In the genomic region with DNA sequence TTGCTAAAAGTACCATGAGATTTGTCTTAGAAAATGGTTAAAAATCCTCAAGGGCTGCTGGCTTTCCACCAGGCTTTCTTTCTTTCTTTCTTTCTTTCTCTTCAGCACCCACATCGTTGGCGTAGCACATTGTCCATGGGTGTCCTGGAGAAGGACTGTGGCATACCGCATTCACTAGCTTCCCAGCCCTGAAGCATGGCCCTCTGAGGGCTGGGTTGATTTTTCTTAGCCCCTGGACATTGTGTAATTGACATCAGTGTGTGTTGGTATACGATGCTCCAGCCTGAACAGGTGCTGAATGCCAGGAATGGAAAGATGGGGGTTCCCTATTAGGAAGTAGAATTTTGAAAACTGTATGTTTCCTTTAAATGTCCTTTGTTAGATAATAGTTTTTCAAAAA, we compare ENCODE assay signal across 25 mouse cellular contexts. TPM values are rescaled to one million over a fixed set of nuclear protein-coding genes. Genes with fewer than 3 reads are reported as not detected.
DNase-seq lines count a peak whose midpoint lies in the region; ATAC-seq and TF ChIP-seq lines count a peak whose summit lies in the region.
"Had no signal": no experiment of that assay in that cellular context is flagged by ENCODE, and none has a peak within 500 bp of the region (broad histone marks: within the 10 kb centered on the region; RNA-seq: fewer than 3 reads in every experiment).

No protein-coding gene starts in this region.

- H3K4me3 ChIP-seq in forebrain, embryonic 10.5 days = no peak overlapping the region
- no peak overlapping the region for H3K4me3 ChIP-seq in forebrain, postnatal 0 days (ENCODE audit: low read depth, low read length)
- no peak overlapping the region for H3K4me3 ChIP-seq in limb, embryonic 13.5 days
- no peak overlapping the region for H3K4me3 ChIP-seq in limb, embryonic 10.5 days
- H3K4me3 ChIP-seq in midbrain, embryonic 11.5 days (ENCODE audit: low read depth, low read length) = no peak overlapping the region
- no peak overlapping the region for H3K4me3 ChIP-seq in midbrain, embryonic 13.5 days (replicated peaks)
- H3K4me3 ChIP-seq: embryonic facial prominence, embryonic 10.5 days; embryonic facial prominence, embryonic 12.5 days; forebrain, embryonic 12.5 days had no signal

- no peak overlapping the region for H3K9ac ChIP-seq in forebrain, postnatal 0 days
- H3K9ac ChIP-seq in limb, embryonic 13.5 days = no peak overlapping the region
- H3K9ac ChIP-seq in midbrain, embryonic 11.5 days (ENCODE audit: low read length) = no peak overlapping the region
- no peak overlapping the region for H3K9ac ChIP-seq in midbrain, embryonic 13.5 days (replicated peaks)
- H3K9ac ChIP-seq: embryonic facial prominence, embryonic 12.5 days; forebrain, embryonic 12.5 days had no signal

- WGBS in forebrain, embryonic 10.5 days = 53% methylated on average over 4 of the region's 4 CpGs
- 33% methylated on average over 4 of the region's 4 CpGs for WGBS in forebrain, postnatal 0 days
- 94% methylated on average over 4 of the region's 4 CpGs for WGBS in limb, embryonic 13.5 days
- 87% methylated on average over 4 of the region's 4 CpGs for WGBS in limb, embryonic 10.5 days
- 47% methylated on average over 4 of the region's 4 CpGs for WGBS in midbrain, embryonic 11.5 days
- WGBS in midbrain, embryonic 13.5 days = 38% methylated on average over 4 of the region's 4 CpGs

- no peak overlapping the region for H3K4me2 ChIP-seq in forebrain, postnatal 0 days (ENCODE audit: low read depth)
- H3K4me2 ChIP-seq in limb, embryonic 13.5 days (replicated peaks) = no peak overlapping the region
- H3K4me2 ChIP-seq in midbrain, embryonic 11.5 days = no peak overlapping the region
- H3K4me2 ChIP-seq in midbrain, embryonic 13.5 days (replicated peaks) = no peak overlapping the region
- H3K4me2 ChIP-seq: embryonic facial prominence, embryonic 12.5 days; forebrain, embryonic 12.5 days had no signal

- H3K27me3 ChIP-seq in forebrain, embryonic 10.5 days (ENCODE audit: poor library complexity, severe bottlenecking) = peaks cover 11% of the 10 kb centered on the region; the same call in 1 of the 2 replicates
- H3K27me3 ChIP-seq in forebrain, postnatal 0 days (ENCODE audit: insufficient read depth, low read length) = no peaks in the 10 kb centered on the region
- no peaks in the 10 kb centered on the region for H3K27me3 ChIP-seq in limb, embryonic 13.5 days
- H3K27me3 ChIP-seq in limb, embryonic 10.5 days (ENCODE audit: low read depth, poor library complexity, severe bottlenecking) = no peaks in the 10 kb centered on the region
- no peaks in the 10 kb centered on the region for H3K27me3 ChIP-seq in midbrain, embryonic 11.5 days (ENCODE audit: control insufficient read depth, insufficient read depth, low read length)
- H3K27me3 ChIP-seq in midbrain, embryonic 13.5 days = 0 out of 2 replicates have a peak, but pooled peaks cover 3% of the 10 kb centered on the region
- H3K27me3 ChIP-seq: CH12.LX; embryonic facial prominence, embryonic 12.5 days; forebrain, embryonic 12.5 days; Patski had no signal

- no peak for TF ChIP-seq CTCF in forebrain, postnatal 0 days (IDR thresholded peaks at IDR 0.05; ENCODE audit: low read depth)

- no peak for DNase-seq in forebrain, embryonic 10.5 days (ENCODE audit: extremely low spot score, low spot score)
- DNase-seq in forebrain, postnatal 0 days = no peak
- DNase-seq in limb, embryonic 10.5 days (ENCODE audit: low spot score) = no peak
- DNase-seq in midbrain, embryonic 11.5 days (ENCODE audit: low spot score, missing footprints) = peak; percentile 87
- DNase-seq: adrenal gland, adult 8-10 months; adrenal gland, postnatal 14 days; adrenal gland, postnatal 36 days; B cell, adult 2 months; cerebellum, adult 11-12 months; cerebellum, adult 2 months; cerebellum, adult 9-10 months; cerebellum, postnatal 10 days; cerebellum, postnatal 25 days had no signal

- H3K9me3 ChIP-seq in forebrain, embryonic 10.5 days = no peaks in the 10 kb centered on the region
- no peaks in the 10 kb centered on the region for H3K9me3 ChIP-seq in forebrain, postnatal 0 days (ENCODE audit: low read length)
- H3K9me3 ChIP-seq in limb, embryonic 13.5 days = no peaks in the 10 kb centered on the region
- no peaks in the 10 kb centered on the region for H3K9me3 ChIP-seq in limb, embryonic 10.5 days (replicated peaks)
- no peaks in the 10 kb centered on the region for H3K9me3 ChIP-seq in midbrain, embryonic 11.5 days (ENCODE audit: control insufficient read depth, low read length)
- no peaks in the 10 kb centered on the region for H3K9me3 ChIP-seq in midbrain, embryonic 13.5 days
- H3K9me3 ChIP-seq: embryonic facial prominence, embryonic 10.5 days; embryonic facial prominence, embryonic 12.5 days; forebrain, embryonic 12.5 days; G1E had no signal

- peaks cover 8% of the 10 kb centered on the region for H3K36me3 ChIP-seq in forebrain, embryonic 10.5 days (replicated peaks)
- peaks cover 7% of the 10 kb centered on the region for H3K36me3 ChIP-seq in forebrain, postnatal 0 days (ENCODE audit: insufficient read depth)
- H3K36me3 ChIP-seq in limb, embryonic 13.5 days = peaks cover 10% of the 10 kb centered on the region
- peaks cover 8% of the 10 kb centered on the region for H3K36me3 ChIP-seq in limb, embryonic 10.5 days
- H3K36me3 ChIP-seq in midbrain, embryonic 11.5 days (ENCODE audit: control insufficient read depth, insufficient read depth, low read length) = no peaks in the 10 kb centered on the region; the same call in 1 of the 2 replicates
- peaks cover 6% of the 10 kb centered on the region for H3K36me3 ChIP-seq in midbrain, embryonic 13.5 days

- H3K4me1 ChIP-seq in forebrain, embryonic 10.5 days = peaks cover 63% of the 10 kb centered on the region
- H3K4me1 ChIP-seq in forebrain, postnatal 0 days (ENCODE audit: insufficient read depth) = no peaks in the 10 kb centered on the region
- H3K4me1 ChIP-seq in limb, embryonic 13.5 days = no peaks in the 10 kb centered on the region
- no peaks in the 10 kb centered on the region; the same call in 1 of the 2 replicates for H3K4me1 ChIP-seq in limb, embryonic 10.5 days
- H3K4me1 ChIP-seq in midbrain, embryonic 11.5 days (ENCODE audit: control insufficient read depth, insufficient read depth, low read length) = peaks cover 49% of the 10 kb centered on the region
- peaks cover 29% of the 10 kb centered on the region for H3K4me1 ChIP-seq in midbrain, embryonic 13.5 days (replicated peaks)
- H3K4me1 ChIP-seq: embryonic facial prominence, embryonic 12.5 days had no signal

- H3K27ac ChIP-seq in forebrain, embryonic 10.5 days = 0 out of 2 replicates have a peak overlapping the region, but pooled peaks have one; percentile 42
- no peak overlapping the region for H3K27ac ChIP-seq in forebrain, postnatal 0 days (ENCODE audit: low read depth, low read length)
- H3K27ac ChIP-seq in limb, embryonic 13.5 days = no peak overlapping the region
- H3K27ac ChIP-seq in limb, embryonic 10.5 days = no peak overlapping the region
- H3K27ac ChIP-seq in midbrain, embryonic 11.5 days (ENCODE audit: low read depth, low read length) = no peak overlapping the region
- no peak overlapping the region for H3K27ac ChIP-seq in midbrain, embryonic 13.5 days
- H3K27ac ChIP-seq: embryonic facial prominence, embryonic 10.5 days; embryonic facial prominence, embryonic 12.5 days; forebrain, embryonic 12.5 days had no signal

- no peak for ATAC-seq in forebrain, postnatal 0 days
- ATAC-seq in limb, embryonic 13.5 days (ENCODE audit: low FRiP score, low read depth) = peak; percentile 36; the same call in 1 of the 2 replicates
- ATAC-seq in midbrain, embryonic 11.5 days (ENCODE audit: low FRiP score) = no peak
- ATAC-seq in midbrain, embryonic 13.5 days = no peak
- ATAC-seq: activated CD4-positive, CD25-positive, alpha-beta regulatory T cell, adult 4 months; CD4-positive, CD25-positive, alpha-beta regulatory T cell, adult 4 months; forebrain, embryonic 14.5 days; forebrain, embryonic 16.5 days; Patski had no signal

RNA-seq across cellular contexts. Expression of a gene that starts 24.8 kb away (rescaled TPM):
- polyA plus RNA-seq in forebrain, embryonic 10.5 days (2016; fragmentation: Nextera tagmentation; extraction: Ambion mirVana) = 60.8 and 66.8 TPM in 2 replicates
- 90.6 and 104 TPM in 2 replicates for total RNA-seq in forebrain, postnatal 0 days (2014; rRNA removed)
- polyA plus RNA-seq in forebrain, postnatal 0 days (2015; fragmentation: Nextera tagmentation; extraction: Ambion mirVana) = 51.7 and 61.2 TPM in 2 replicates
- 47.5 and 48.2 TPM in 2 replicates for polyA plus RNA-seq in limb, embryonic 13.5 days (2015; fragmentation: Nextera tagmentation; extraction: Ambion mirVana)
- 53.2 and 54.9 TPM in 2 replicates for polyA plus RNA-seq in limb, embryonic 10.5 days (2016; fragmentation: Nextera tagmentation; extraction: Ambion mirVana)
- polyA plus RNA-seq in midbrain, embryonic 11.5 days (2014; fragmentation: Nextera tagmentation; extraction: Ambion mirVana) = 112 and 134 TPM in 2 replicates
- polyA plus RNA-seq in midbrain, embryonic 13.5 days (2015; fragmentation: Nextera tagmentation; extraction: Ambion mirVana) = 80.3 and 86.7 TPM in 2 replicates

RNA-seq across cellular contexts. Expression of a gene that starts 25.4 kb away (rescaled TPM):
- 30.8 and 32.3 TPM in 2 replicates for polyA plus RNA-seq in forebrain, embryonic 10.5 days (2016; fragmentation: Nextera tagmentation; extraction: Ambion mirVana)
- 20.0 and 32.6 TPM in 2 replicates for total RNA-seq in forebrain, postnatal 0 days (2014; rRNA removed)
- 12.8 and 15.7 TPM in 2 replicates for polyA plus RNA-seq in forebrain, postnatal 0 days (2015; fragmentation: Nextera tagmentation; extraction: Ambion mirVana)
- 23.4 and 23.8 TPM in 2 replicates for polyA plus RNA-seq in limb, embryonic 13.5 days (2015; fragmentation: Nextera tagmentation; extraction: Ambion mirVana)
- 23.0 and 25.5 TPM in 2 replicates for polyA plus RNA-seq in limb, embryonic 10.5 days (2016; fragmentation: Nextera tagmentation; extraction: Ambion mirVana)
- polyA plus RNA-seq in midbrain, embryonic 11.5 days (2014; fragmentation: Nextera tagmentation; extraction: Ambion mirVana) = 40.0 and 41.1 TPM in 2 replicates
- 25.8 and 27.4 TPM in 2 replicates for polyA plus RNA-seq in midbrain, embryonic 13.5 days (2015; fragmentation: Nextera tagmentation; extraction: Ambion mirVana)
